Mouse (Mus musculus) limb, embryonic 14.5 days (tissue): ENCODE results near the gene Calcoco2. TPM values are rescaled to one million over a fixed set of nuclear protein-coding genes. Genes with fewer than 3 reads are reported as not detected.

ENCODE experiments used
- ATAC-seq: fragments of 200-750 bp; cut with Nextera tagmentation; 2 replicates; pipeline ENCODE4 v1.8.0; 2017; ENCODE audit warnings: low read depth, moderate number of reproducible peaks, moderate TSS enrichment; ENCODE audit not compliant: low FRiP score
- DNase-seq: peaks from one replicate; pipeline ENCODE4 v3.0.0-alpha.2; 2015; ENCODE audit warnings: low spot score
- H3K27ac ChIP-seq: fragments of 300-500 bp; sonication (generic); replicated peaks from 2 replicates; pipeline ENCODE4 v1.5.1; 2014; ENCODE audit warnings: low read depth, mild to moderate bottlenecking, low read length, moderate library complexity, mixed read lengths
- H3K27me3 ChIP-seq: fragments of 300-500 bp; sonication (generic); 2 replicates; pipeline ENCODE4 v1.6.1; 2014; ENCODE audit warnings: low read length, mixed read lengths; ENCODE audit not compliant: control insufficient read depth, insufficient read depth
- H3K36me3 ChIP-seq: fragments of 300-500 bp; sonication (generic); 2 replicates; pipeline ENCODE4 v1.6.1; 2014; ENCODE audit warnings: mild to moderate bottlenecking, low read length, moderate library complexity, mixed read lengths; ENCODE audit not compliant: control insufficient read depth, insufficient read depth
- H3K4me1 ChIP-seq: fragments of 300-500 bp; sonication (generic); 2 replicates; pipeline ENCODE4 v1.6.1; 2014; ENCODE audit warnings: antibody characterized with exemption, low read length, mixed read lengths; ENCODE audit not compliant: control insufficient read depth, insufficient read depth
- H3K4me2 ChIP-seq: fragments of 300-500 bp; sonication (generic); replicated peaks from 2 replicates; pipeline ENCODE4 v1.6.1; 2014; ENCODE audit warnings: low read depth, mild to moderate bottlenecking, low read length, moderate library complexity; ENCODE audit not compliant: severe bottlenecking
- H3K4me3 ChIP-seq: fragments of 300-500 bp; sonication (generic); replicated peaks from 2 replicates; pipeline ENCODE4 v1.5.1; 2014; ENCODE audit warnings: low read length
- H3K9ac ChIP-seq: fragments of 300-500 bp; sonication (generic); 2 replicates; pipeline ENCODE4 v1.6.1; 2014; ENCODE audit warnings: mild to moderate bottlenecking, low read depth, low read length, moderate library complexity; ENCODE audit not compliant: severe bottlenecking
- H3K9me3 ChIP-seq: fragments of 300-500 bp; sonication (generic); 2 replicates; pipeline ENCODE4 v1.6.1; 2016; ENCODE audit warnings: low read length; ENCODE audit not compliant: control insufficient read depth
- POLR2A ChIP-seq: fragments of 200-500 bp; IDR thresholded peaks from 2 replicates; pipeline ENCODE4 v1.8.0; 2012; ENCODE audit warnings: inconsistent platforms, mild to moderate bottlenecking, moderate library complexity, borderline replicate concordance; ENCODE audit not compliant: insufficient read depth, insufficient read length; ENCODE audit errors: extremely low read depth
- WGBS: fragments of 180-500 bp; shearing (Covaris S2); extraction: QIAGEN DNeasy Blood & Tissue Kit; methylation state at CpG from one replicate; pipeline ENCODE4 v1.1.7; 2014; 5-methylcytosine and 5-hydroxymethylcytosine counted together
- polyA plus RNA-seq, 2 experiments: library from polyadenylated mRNA; depleted of rRNA in 1 of 2; stranded (reverse) in 1 of 2; unstranded in 1 of 2; fragments of >200 nt; fragmentation: Nextera tagmentation in 1 of 2; extraction: Ambion mirVana in 1 of 2; gene quantifications; 2 replicates each; pipeline versions ENCODE4 v1.2.1 to v1.2.3; 2012 to 2014

The Calcoco2 gene
- polyA plus RNA-seq, 2 experiments, result not detected

DNA sequence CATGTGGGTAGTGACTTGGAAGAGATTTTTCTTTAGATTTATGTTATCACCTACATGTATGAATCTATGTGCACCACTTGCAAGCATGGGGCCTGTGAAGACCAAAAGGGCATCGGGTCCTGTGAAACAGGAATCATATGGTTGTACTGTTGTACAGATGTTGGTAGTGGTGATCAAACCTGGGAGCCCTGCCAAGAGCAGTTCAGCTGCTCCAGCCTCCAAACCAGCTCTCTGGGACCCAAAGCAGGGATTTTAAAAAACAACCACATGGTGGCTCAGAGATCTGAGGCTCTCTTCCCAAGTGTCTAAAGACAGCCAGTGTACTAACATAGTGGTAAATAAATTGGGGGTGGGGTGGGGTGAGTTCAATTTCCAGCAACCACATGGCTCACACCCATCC lies 3.4 kb downstream of the Calcoco2 start:
- Histone ChIP-seq H3K9me3 (no peaks in the 10 kb centered on the region), H3K4me1 (no peaks in the 10 kb centered on the region), H3K4me2 (no peak overlapping the region), H3K27ac (no peak overlapping the region), H3K4me3 (no peak overlapping the region), H3K9ac (no peak overlapping the region), H3K27me3 (no peaks in the 10 kb centered on the region), H3K36me3 (no peaks in the 10 kb centered on the region)
- 46% methylated on average over 1 of the region's 1 CpGs for WGBS
- ATAC-seq (no peak), DNase-seq (peak; percentile 55)
- TF ChIP-seq POLR2A, result no peak

DNA sequence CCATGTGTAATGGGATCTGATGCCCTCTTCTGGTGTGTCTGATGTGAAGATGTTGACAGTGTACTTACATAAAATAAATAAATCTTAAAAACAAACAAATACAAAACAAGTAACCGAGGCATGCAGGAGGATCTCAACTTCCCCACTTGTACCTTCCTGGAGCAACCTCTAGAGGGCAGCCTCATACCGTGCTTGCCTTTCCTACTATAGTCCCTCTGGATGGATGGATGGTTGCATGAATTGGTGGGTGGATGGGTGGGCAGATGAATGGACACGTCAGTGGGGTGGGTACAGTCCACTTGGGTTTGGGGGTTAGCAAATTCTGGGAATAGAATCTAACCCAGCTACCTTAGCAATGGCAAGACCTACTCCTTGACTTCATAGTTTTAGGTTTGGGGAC lies 18.4 kb downstream of the Calcoco2 start:
- H3K9me3 ChIP-seq, result no peaks in the 10 kb centered on the region
- no peak overlapping the region for H3K9ac ChIP-seq
- no peak overlapping the region for H3K4me3 ChIP-seq
- no peak overlapping the region for H3K27ac ChIP-seq
- peak; percentile 51 for DNase-seq
- no peak overlapping the region for H3K4me2 ChIP-seq
- no peaks in the 10 kb centered on the region for H3K36me3 ChIP-seq
- no peak; the same call in 1 of the 2 replicates for ATAC-seq
- TF ChIP-seq POLR2A, result no peak
- no peaks in the 10 kb centered on the region for H3K27me3 ChIP-seq
- 12% methylated on average over 3 of the region's 3 CpGs for WGBS
- H3K4me1 ChIP-seq, result no peaks in the 10 kb centered on the region

DNA sequence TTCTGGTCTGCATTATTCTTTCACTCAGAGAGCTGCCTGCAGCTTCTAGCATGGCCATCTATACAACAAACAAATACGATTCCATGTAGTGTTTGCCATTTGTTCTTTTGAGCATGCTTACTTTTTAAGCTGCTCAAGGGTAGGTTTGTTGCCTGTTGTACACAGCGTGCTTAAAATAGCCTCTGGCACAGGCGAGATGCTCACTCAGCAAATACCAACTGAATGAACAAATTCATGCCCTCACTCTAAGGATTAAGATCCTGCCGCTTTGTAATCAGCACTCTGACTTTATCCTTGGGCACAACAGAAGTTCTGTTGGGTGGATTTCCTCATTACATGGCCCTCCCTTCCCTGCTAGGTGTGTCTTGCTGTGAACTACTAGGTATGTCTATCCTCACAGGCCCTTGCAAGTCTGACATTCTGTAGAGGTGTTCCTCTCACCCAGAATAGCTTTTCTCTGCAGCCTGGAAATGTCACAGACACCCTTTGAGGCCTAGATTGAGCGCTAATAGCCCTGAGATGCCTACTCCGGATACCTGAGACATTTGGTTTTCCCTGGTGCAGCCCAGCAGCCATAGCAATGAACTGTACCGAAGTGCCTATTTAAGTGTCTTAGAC lies 19.0 kb downstream of the Calcoco2 start:
- no peak for TF ChIP-seq POLR2A
- ATAC-seq, result no peak
- H3K27ac ChIP-seq, result no peak overlapping the region
- no peaks in the 10 kb centered on the region for H3K36me3 ChIP-seq
- DNase-seq, result no peak
- H3K4me1 ChIP-seq, result no peaks in the 10 kb centered on the region
- H3K9ac ChIP-seq, result no peak overlapping the region
- 41% methylated on average over 7 of the region's 7 CpGs for WGBS
- H3K4me3 ChIP-seq, result no peak overlapping the region
- H3K27me3 ChIP-seq, result no peaks in the 10 kb centered on the region
- no peak overlapping the region for H3K4me2 ChIP-seq
- H3K9me3 ChIP-seq, result no peaks in the 10 kb centered on the region

- no peaks in the 10 kb centered on the region for H3K4me1 ChIP-seq
- no peak overlapping the region for H3K27ac ChIP-seq
- WGBS, result 59% methylated on average over 2 of the region's 2 CpGs
- ATAC-seq (no peak), DNase-seq (no peak)
- H3K4me2 ChIP-seq, result no peak overlapping the region
- no peak overlapping the region for H3K9ac ChIP-seq
- no peak overlapping the region for H3K4me3 ChIP-seq
- H3K9me3 ChIP-seq, result no peaks in the 10 kb centered on the region
- no peaks in the 10 kb centered on the region for H3K27me3 ChIP-seq
- TF ChIP-seq POLR2A, result no peak
- no peaks in the 10 kb centered on the region for H3K36me3 ChIP-seq
Measured at GRCm38 (mm10) chr11:96091073-96091472, 20.7 kb downstream of the Calcoco2 start.

DNA sequence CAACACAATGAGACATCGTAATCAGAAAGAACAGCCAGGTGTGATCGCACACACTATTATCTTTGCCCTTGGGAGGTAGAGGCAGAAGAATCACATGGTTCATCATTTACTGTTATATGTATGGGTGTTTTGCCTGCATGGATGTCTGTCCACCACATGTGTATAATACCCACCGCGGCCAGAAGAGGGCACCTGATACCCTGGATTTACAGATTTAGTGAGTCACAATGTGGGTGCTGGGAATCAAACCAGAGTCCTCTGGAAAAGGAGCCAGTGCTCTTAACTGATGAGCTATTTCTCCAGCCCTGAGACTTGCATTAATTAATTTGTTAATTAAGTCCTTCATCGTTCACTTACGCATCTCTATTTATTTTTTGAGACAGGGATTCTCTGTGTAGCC lies 23.8 kb downstream of the Calcoco2 start:
- no peaks in the 10 kb centered on the region for H3K9me3 ChIP-seq
- H3K36me3 ChIP-seq, result no peaks in the 10 kb centered on the region
- WGBS, result 88% methylated on average over 6 of the region's 6 CpGs
- H3K4me3 ChIP-seq, result no peak overlapping the region
- H3K27me3 ChIP-seq, result no peaks in the 10 kb centered on the region
- DNase-seq, result no peak
- H3K27ac ChIP-seq, result no peak overlapping the region
- H3K9ac ChIP-seq, result no peak overlapping the region
- H3K4me1 ChIP-seq, result no peaks in the 10 kb centered on the region
- ATAC-seq, result no peak
- no peak overlapping the region for H3K4me2 ChIP-seq
- TF ChIP-seq POLR2A, result no peak

DNA sequence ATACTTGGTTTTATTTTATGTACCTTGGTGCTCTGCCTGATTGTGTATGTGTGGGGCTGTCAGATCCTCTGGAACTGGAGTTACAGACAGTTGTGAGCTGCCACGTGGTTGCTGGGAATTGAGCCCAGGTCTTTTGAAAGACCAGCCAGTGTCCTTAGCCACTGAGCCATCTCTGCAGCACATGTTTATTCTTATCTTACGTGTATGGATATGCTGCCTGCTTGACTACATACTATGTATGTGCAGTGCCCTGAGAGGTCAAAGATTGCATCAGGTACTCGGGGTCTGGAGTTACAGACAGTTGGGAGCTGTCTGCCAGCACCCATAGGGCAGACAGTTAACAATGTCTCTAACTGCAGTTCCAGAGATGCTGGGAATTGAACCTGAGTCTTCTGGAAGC lies 29.1 kb downstream of the Calcoco2 start:
- TF ChIP-seq POLR2A, result no peak
- no peak overlapping the region for H3K4me3 ChIP-seq
- no peak overlapping the region for H3K4me2 ChIP-seq
- no peak overlapping the region for H3K27ac ChIP-seq
- no peaks in the 10 kb centered on the region for H3K9me3 ChIP-seq
- no peaks in the 10 kb centered on the region for H3K36me3 ChIP-seq
- H3K27me3 ChIP-seq, result no peaks in the 10 kb centered on the region
- 69% methylated on average over 3 of the region's 3 CpGs for WGBS
- no peaks in the 10 kb centered on the region for H3K4me1 ChIP-seq
- H3K9ac ChIP-seq, result no peak overlapping the region
- DNase-seq (no peak), ATAC-seq (no peak)
